In genomic region chr9:30456250-30456649, GRCm38 (mm10) we compare ENCODE assay signal across 25 mouse cellular contexts. TPM values are rescaled to one million over a fixed set of nuclear protein-coding genes. Genes with fewer than 3 reads are reported as not detected.
DNase-seq lines count a peak whose midpoint lies in the region; ATAC-seq and TF ChIP-seq lines count a peak whose summit lies in the region.
"Had no signal": no experiment of that assay in that cellular context is flagged by ENCODE, and none has a peak within 500 bp of the region (broad histone marks: within the 10 kb centered on the region; RNA-seq: fewer than 3 reads in every experiment).

No protein-coding gene starts in this region.

- peaks cover 1% of the 10 kb centered on the region for H3K4me1 ChIP-seq in heart, adult 2 months (ENCODE audit: control insufficient read depth, insufficient read depth, low read length)
- H3K4me1 ChIP-seq in kidney, embryonic 15.5 days = no peaks in the 10 kb centered on the region
- H3K4me1 ChIP-seq: hindbrain, embryonic 13.5 days; midbrain, embryonic 12.5 days; neural tube, embryonic 12.5 days had no signal

- no peaks in the 10 kb centered on the region for H3K9me3 ChIP-seq in kidney, embryonic 15.5 days (replicated peaks)
- H3K9me3 ChIP-seq: hindbrain, embryonic 13.5 days; megakaryocyte, embryonic 14.5 days; midbrain, embryonic 12.5 days; neural tube, embryonic 12.5 days had no signal

- no peaks in the 10 kb centered on the region for H3K27me3 ChIP-seq in heart, adult 2 months (ENCODE audit: control insufficient read depth, insufficient read depth, low read length)
- no peaks in the 10 kb centered on the region for H3K27me3 ChIP-seq in kidney, embryonic 15.5 days
- H3K27me3 ChIP-seq: hindbrain, embryonic 13.5 days; megakaryocyte, embryonic 14.5 days; midbrain, embryonic 12.5 days; neural tube, embryonic 12.5 days had no signal

- DNase-seq in heart, adult 2 months = no peak
- no peak for DNase-seq in heart, postnatal 14 days
- peak; percentile 16 for DNase-seq in kidney, adult 11 months
- DNase-seq in kidney, postnatal 10 days = no peak
- DNase-seq in kidney, postnatal 25 days = peak; percentile 20 to 56
- DNase-seq: B cell, adult 2 months; cerebellum, adult 11 months; cerebellum, adult 9-10 months; cerebellum, postnatal 36 days; gastrocnemius, postnatal 25 days; liver; lung, adult 18-20 months; lung, postnatal 4 days; right cerebral cortex, adult 18-20 months; spleen, adult 18-20 months; thymus, postnatal 14 days had no signal

- H3K9ac ChIP-seq in heart, adult 2 months (ENCODE audit: low read depth, low read length) = no peak overlapping the region
- H3K9ac ChIP-seq in kidney, embryonic 15.5 days = no peak overlapping the region
- H3K9ac ChIP-seq: hindbrain, embryonic 13.5 days; midbrain, embryonic 12.5 days; neural tube, embryonic 12.5 days had no signal

- intact Hi-C loops in heart, adult 2 months (cut with DNase I) = no loop called here
- intact Hi-C loops in heart, postnatal 14 days (cut with DNase I) = no loop called here

- no peak for TF ChIP-seq CTCF in heart, adult 2 months (IDR thresholded peaks at IDR 0.05)

- no peak overlapping the region for H3K4me3 ChIP-seq in heart, adult 2 months
- H3K4me3 ChIP-seq in kidney, embryonic 15.5 days (replicated peaks) = no peak overlapping the region
- H3K4me3 ChIP-seq: hindbrain, embryonic 13.5 days; megakaryocyte, embryonic 14.5 days; midbrain, embryonic 12.5 days; myocyte; neural tube, embryonic 12.5 days had no signal

- peaks cover 26% of the 10 kb centered on the region for H3K36me3 ChIP-seq in heart, adult 2 months (ENCODE audit: control insufficient read depth, insufficient read depth, low read length)
- H3K36me3 ChIP-seq in kidney, embryonic 15.5 days = peaks cover 31% of the 10 kb centered on the region

- no peaks in the 10 kb centered on the region for H3K79me2 ChIP-seq in heart, adult 2 months (replicated peaks; ENCODE audit: control insufficient read depth, insufficient read depth, low read length)

- 40% methylated on average over 6 of the region's 6 CpGs for WGBS in heart, adult 2 months
- WGBS in kidney, embryonic 15.5 days = 78% methylated on average over 6 of the region's 6 CpGs

- H3K27ac ChIP-seq in heart, adult 2 months = peak overlapping the region; percentile 30
- H3K27ac ChIP-seq in kidney, embryonic 15.5 days = no peak overlapping the region
- H3K27ac ChIP-seq: hindbrain, embryonic 13.5 days; midbrain, embryonic 12.5 days; neural tube, embryonic 12.5 days had no signal

- TF ChIP-seq POLR2A in heart, adult 2 months (IDR thresholded peaks at IDR 0.05; ENCODE audit: insufficient read depth, low read depth, low read length) = no peak

- no peak overlapping the region for H3K4me2 ChIP-seq in kidney, embryonic 15.5 days
- H3K4me2 ChIP-seq: hindbrain, embryonic 13.5 days; midbrain, embryonic 12.5 days; neural tube, embryonic 12.5 days had no signal

- TF ChIP-seq EP300 in heart, adult 2 months (IDR thresholded peaks at IDR 0.05; ENCODE audit: insufficient read depth, low read depth, low read length) = no peak

- no peak for ATAC-seq in kidney, embryonic 15.5 days (replicated peaks; ENCODE audit: low FRiP score)
- ATAC-seq: forebrain, embryonic 14.5 days; intestine, embryonic 16.5 days; lung, postnatal 0 days had no signal

RNA-seq across cellular contexts. Expression of gene Snx19, which starts 29.3 kb away (rescaled TPM):
- 10 to 100 TPM; 26.1 to 27.1 TPM for total RNA-seq in heart, adult 2 months (2021)
- 12.9 and 22.1 TPM in 2 replicates for polyA plus RNA-seq in heart, adult 2 months (2012; rRNA removed)
- 10 to 100 TPM; 24.6 to 26.9 TPM for total RNA-seq in heart, postnatal 14 days (2021)
- 18.9 and 20.0 TPM in 2 replicates for polyA plus RNA-seq in kidney, embryonic 15.5 days (2015; fragmentation: Nextera tagmentation; extraction: Ambion mirVana)

Comparison
In these comparisons a context has a peak if more than half of its experiments do, and no peak if none do; other contexts are left out.
1. DNase-seq: peak in kidney, adult 11 months (single experiment) and kidney, postnatal 25 days (2 of 2); none in heart, adult 2 months (0 of 2), heart, postnatal 14 days (0 of 2) and kidney, postnatal 10 days (single experiment).